Mouse (Mus musculus) intestine, embryonic 14.5 days (tissue): ENCODE results near the gene Tex48. TPM values are rescaled to one million over a fixed set of nuclear protein-coding genes. Genes with fewer than 3 reads are reported as not detected.

ENCODE experiments used
- ATAC-seq: fragments of 200-750 bp; cut with Nextera tagmentation; replicated peaks from 2 replicates; pipeline ENCODE4 v1.8.0; 2017; ENCODE audit warnings: low read depth, moderate number of reproducible peaks, moderate TSS enrichment, moderate library complexity; ENCODE audit not compliant: low FRiP score, low TSS enrichment
- DNase-seq: peaks from one replicate; pipeline ENCODE4 v3.0.0-alpha.2; 2018; ENCODE audit warnings: low spot score
- H3K27ac ChIP-seq: fragments of 300-500 bp; sonication (generic); 2 replicates; pipeline ENCODE4 v1.5.1; 2014; ENCODE audit warnings: low read depth, mild to moderate bottlenecking, control low read depth
- H3K27me3 ChIP-seq: fragments of 300-500 bp; sonication (generic); replicated peaks from 2 replicates; pipeline ENCODE4 v1.6.1; 2014; ENCODE audit warnings: low read length, control low read depth; ENCODE audit not compliant: control insufficient read depth, insufficient read depth
- H3K36me3 ChIP-seq: fragments of 300-500 bp; sonication (generic); 2 replicates; pipeline ENCODE4 v1.6.1; 2014; ENCODE audit warnings: low read length, control low read depth; ENCODE audit not compliant: control insufficient read depth, insufficient read depth
- H3K4me1 ChIP-seq: fragments of 300-500 bp; sonication (generic); replicated peaks from 2 replicates; pipeline ENCODE4 v1.6.1; 2014; ENCODE audit warnings: low read length, control low read depth, mixed read lengths; ENCODE audit not compliant: control insufficient read depth, insufficient read depth
- H3K4me2 ChIP-seq: fragments of 300-500 bp; sonication (generic); 2 replicates; pipeline ENCODE4 v1.6.1; 2014; ENCODE audit warnings: low read length
- H3K4me3 ChIP-seq: fragments of 300-500 bp; sonication (generic); 2 replicates; pipeline ENCODE4 v1.5.1; 2014; ENCODE audit warnings: low read depth, low read length, control low read depth, mixed read lengths
- H3K9ac ChIP-seq: fragments of 300-500 bp; sonication (generic); 2 replicates; pipeline ENCODE4 v1.6.1; 2014; ENCODE audit warnings: mild to moderate bottlenecking, low read length
- H3K9me3 ChIP-seq: fragments of 300-500 bp; sonication (generic); 2 replicates; pipeline ENCODE4 v1.6.1; 2016; ENCODE audit warnings: low read length, control low read depth; ENCODE audit not compliant: control insufficient read depth
- WGBS: fragments of 180-500 bp; shearing (Covaris S2); extraction: QIAGEN DNeasy Blood & Tissue Kit; methylation state at CpG from one replicate; pipeline ENCODE4 v1.1.7; 2014; 5-methylcytosine and 5-hydroxymethylcytosine counted together
- polyA plus RNA-seq: library from polyadenylated mRNA; unstranded; fragments of >200 nt; fragmentation: Nextera tagmentation; extraction: Ambion mirVana; gene quantifications from 2 replicates; pipeline ENCODE4 v1.2.1, GENCODE M21; 2014

The Tex48 gene
- polyA plus RNA-seq, 1 experiment from 2014 or later, result not detected

DNA sequence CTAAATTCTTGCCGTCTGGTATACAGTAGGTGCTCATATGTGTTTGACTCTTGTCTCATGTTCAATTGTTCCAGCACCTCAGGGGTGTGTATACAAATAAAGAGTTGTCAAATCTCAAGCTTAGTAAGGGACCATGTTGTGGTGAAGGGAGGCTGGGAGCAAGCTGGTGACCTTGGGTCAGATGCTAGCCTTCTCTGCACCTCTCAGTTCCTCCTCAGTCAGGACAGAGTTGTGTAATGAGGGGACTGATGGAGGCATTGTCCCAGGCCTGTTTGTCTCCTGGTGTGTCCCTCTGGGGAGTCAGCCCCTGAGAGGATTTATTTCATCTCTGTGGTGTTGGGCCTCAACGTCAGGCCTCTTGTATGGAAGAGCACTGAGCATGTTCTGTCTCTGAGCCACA is 36.0 kb downstream of the Tex48 start:
- no peaks in the 10 kb centered on the region for H3K9me3 ChIP-seq
- H3K9ac ChIP-seq, result no peak overlapping the region
- H3K27ac ChIP-seq, result no peak overlapping the region
- H3K27me3 ChIP-seq, result no peaks in the 10 kb centered on the region
- WGBS, result 85% methylated on average over 2 of the region's 2 CpGs
- no peak overlapping the region for H3K4me2 ChIP-seq
- no peak for DNase-seq
- H3K4me1 ChIP-seq, result no peaks in the 10 kb centered on the region
- 0 out of 2 replicates have a peak, but pooled peaks cover 3% of the 10 kb centered on the region for H3K36me3 ChIP-seq
- no peak overlapping the region for H3K4me3 ChIP-seq
- no peak for ATAC-seq

- Histone ChIP-seq H3K4me1 (no peaks in the 10 kb centered on the region), H3K9ac (no peak overlapping the region), H3K27me3 (no peaks in the 10 kb centered on the region), H3K4me3 (no peak overlapping the region), H3K9me3 (no peaks in the 10 kb centered on the region), H3K27ac (no peak overlapping the region), H3K36me3 (0 out of 2 replicates have a peak, but pooled peaks cover 4% of the 10 kb centered on the region), H3K4me2 (no peak overlapping the region)
- WGBS, result 92% methylated on average over 10 of the region's 10 CpGs
- ATAC-seq (no peak), DNase-seq (no peak)
Observed at GRCm38 (mm10) chr4:63585216-63585615, 37.0 kb downstream of the Tex48 start.

- no peak overlapping the region for H3K9ac ChIP-seq
Observed at GRCm38 (mm10) chr4:63582580-63582979, 39.6 kb downstream of the Tex48 start.

DNA sequence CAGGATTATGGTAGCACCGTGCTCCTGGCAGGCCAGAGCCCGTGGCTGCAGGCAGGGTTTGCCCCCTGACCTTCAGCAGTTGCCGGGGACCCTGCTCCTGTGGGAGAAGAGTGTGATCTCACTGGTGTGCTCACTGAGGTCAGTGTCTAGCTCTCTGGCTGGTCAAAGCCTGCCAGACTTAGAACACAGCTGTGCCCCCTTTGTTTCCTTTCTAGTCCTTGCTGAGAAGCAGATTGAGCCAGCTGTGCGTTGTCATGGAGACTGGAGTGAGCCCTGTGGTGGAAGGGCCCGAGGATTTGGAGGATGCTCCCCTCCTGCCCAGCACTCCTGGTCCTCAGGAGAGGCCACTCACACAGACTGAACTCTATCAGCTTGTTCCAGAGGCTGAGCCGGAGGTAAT is 42.1 kb downstream of the Tex48 start:
- no peak overlapping the region for H3K27ac ChIP-seq
- no peaks in the 10 kb centered on the region for H3K27me3 ChIP-seq
- DNase-seq (no peak), ATAC-seq (no peak)
- H3K9ac ChIP-seq, result no peak overlapping the region
- no peaks in the 10 kb centered on the region for H3K4me1 ChIP-seq
- no peak overlapping the region for H3K4me2 ChIP-seq
- peaks cover 4% of the 10 kb centered on the region; the same call in 1 of the 2 replicates for H3K9me3 ChIP-seq
- no peak overlapping the region for H3K4me3 ChIP-seq
- 0 out of 2 replicates have a peak, but pooled peaks cover 10% of the 10 kb centered on the region for H3K36me3 ChIP-seq
- 57% methylated on average over 6 of the region's 6 CpGs for WGBS

More at GRCm38 (mm10) chr4:63582580-63582979, 39.6 kb downstream of the Tex48 start:
- Histone ChIP-seq H3K9me3 (peaks cover 1% of the 10 kb centered on the region; the same call in 1 of the 2 replicates), H3K4me1 (no peaks in the 10 kb centered on the region), H3K27me3 (no peaks in the 10 kb centered on the region), H3K4me2 (no peak overlapping the region), H3K36me3 (0 out of 2 replicates have a peak, but pooled peaks cover 10% of the 10 kb centered on the region), H3K27ac (no peak overlapping the region), H3K4me3 (no peak overlapping the region)
- ATAC-seq, result no peak
- DNase-seq, result no peak
- 65% methylated on average over 5 of the region's 5 CpGs for WGBS

DNA sequence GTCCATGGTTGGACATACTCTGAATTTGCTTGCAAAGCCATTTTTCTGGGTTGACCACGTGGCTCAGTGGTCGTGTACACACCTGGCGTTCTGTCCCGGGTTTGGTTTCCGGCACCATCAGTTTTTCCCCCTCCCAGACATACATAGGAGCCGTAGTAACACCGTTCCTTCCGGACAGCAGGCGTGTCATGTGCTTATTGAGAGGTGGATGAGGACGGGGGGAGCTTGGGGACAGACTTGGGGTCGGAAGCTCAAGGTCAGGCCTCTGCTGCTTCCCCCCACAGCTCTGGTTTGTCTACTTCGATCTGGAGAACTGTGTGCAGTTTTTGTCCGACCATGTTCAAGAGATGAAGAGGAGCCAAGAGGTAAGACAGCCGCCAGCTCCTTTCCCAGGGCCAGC is 42.6 kb downstream of the Tex48 start:
- H3K27me3 ChIP-seq, result no peaks in the 10 kb centered on the region
- H3K4me1 ChIP-seq, result no peaks in the 10 kb centered on the region
- H3K4me2 ChIP-seq, result no peak overlapping the region
- H3K36me3 ChIP-seq, result 0 out of 2 replicates have a peak, but pooled peaks cover 10% of the 10 kb centered on the region
- ATAC-seq (no peak), DNase-seq (no peak)
- peaks cover 4% of the 10 kb centered on the region; the same call in 1 of the 2 replicates for H3K9me3 ChIP-seq
- H3K9ac ChIP-seq, result no peak overlapping the region
- WGBS, result 86% methylated on average over 14 of the region's 14 CpGs
- no peak overlapping the region for H3K4me3 ChIP-seq
- H3K27ac ChIP-seq, result no peak overlapping the region

DNA sequence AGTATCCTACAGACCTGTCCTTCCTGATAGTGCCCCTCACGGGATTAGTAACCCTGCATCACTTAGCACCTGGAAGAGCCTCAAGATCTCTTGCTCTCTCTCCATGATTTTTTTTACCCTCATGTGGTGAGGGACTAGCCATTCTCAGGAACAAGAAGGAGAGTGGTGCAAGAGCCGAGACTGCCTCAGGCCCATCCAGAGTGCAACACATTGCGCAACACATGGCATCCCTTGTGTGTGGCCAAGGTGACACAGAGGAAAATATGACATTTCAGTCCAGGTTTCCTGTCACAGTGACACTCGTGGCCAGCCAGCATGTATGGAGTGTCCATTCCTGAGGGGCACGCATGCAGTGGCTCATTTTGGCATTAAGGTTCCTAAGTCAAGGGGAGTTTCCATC is 49.6 kb downstream of the Tex48 start:
- ATAC-seq, result no peak
- H3K4me2 ChIP-seq, result no peak overlapping the region
- no peaks in the 10 kb centered on the region for H3K4me1 ChIP-seq
- H3K9me3 ChIP-seq, result peaks cover 3% of the 10 kb centered on the region; the same call in 1 of the 2 replicates
- 0 out of 2 replicates have a peak, but pooled peaks cover 7% of the 10 kb centered on the region for H3K36me3 ChIP-seq
- 90% methylated on average over 5 of the region's 5 CpGs for WGBS
- no peaks in the 10 kb centered on the region for H3K27me3 ChIP-seq
- no peak overlapping the region for H3K4me3 ChIP-seq
- no peak for DNase-seq
- no peak overlapping the region for H3K9ac ChIP-seq
- no peak overlapping the region for H3K27ac ChIP-seq

DNA sequence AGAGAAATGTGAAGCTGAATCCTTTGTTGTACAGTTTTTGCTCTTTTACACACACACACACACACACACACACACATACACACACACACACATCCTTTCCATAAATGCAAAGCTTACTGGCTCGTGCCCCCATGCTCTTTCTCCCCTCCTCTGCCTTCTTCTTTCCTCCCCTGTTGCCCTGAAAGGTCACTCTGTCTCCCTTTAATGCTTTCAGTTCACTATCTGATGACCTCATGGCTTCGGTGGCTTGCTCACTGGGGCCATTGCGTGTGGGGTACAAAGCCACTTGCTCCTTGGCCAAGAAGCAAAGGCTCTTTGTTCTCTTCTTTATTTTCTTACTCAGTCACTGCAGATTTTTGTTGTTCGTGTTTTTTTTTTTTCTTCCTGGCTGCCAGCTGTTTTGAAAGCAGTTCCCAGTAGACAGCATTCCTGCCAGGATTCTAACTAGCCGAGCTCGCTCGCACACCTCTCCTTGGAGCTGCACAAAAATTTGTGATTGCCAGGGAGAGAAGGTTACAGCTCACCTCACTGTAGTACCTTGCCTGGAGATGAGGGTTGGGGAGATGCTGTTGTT is 51.9 kb downstream of the Tex48 start:
- DNase-seq (no peak), ATAC-seq (no peak)
- H3K27ac ChIP-seq, result no peak overlapping the region
- H3K4me3 ChIP-seq, result no peak overlapping the region
- peaks cover 14% of the 10 kb centered on the region; the same call in 1 of the 2 replicates for H3K36me3 ChIP-seq
- H3K9me3 ChIP-seq, result no peaks in the 10 kb centered on the region
- H3K4me1 ChIP-seq, result no peaks in the 10 kb centered on the region
- H3K4me2 ChIP-seq, result no peak overlapping the region
- WGBS, result 46% methylated on average over 7 of the region's 7 CpGs
- no peak overlapping the region for H3K9ac ChIP-seq
- no peaks in the 10 kb centered on the region for H3K27me3 ChIP-seq

- Histone ChIP-seq H3K4me2 (no peak overlapping the region), H3K4me1 (no peaks in the 10 kb centered on the region), H3K36me3 (peaks cover 18% of the 10 kb centered on the region; the same call in 1 of the 2 replicates), H3K9me3 (no peaks in the 10 kb centered on the region), H3K9ac (no peak overlapping the region), H3K27me3 (no peaks in the 10 kb centered on the region), H3K4me3 (no peak overlapping the region), H3K27ac (no peak overlapping the region)
- ATAC-seq (no peak), DNase-seq (no peak)
- 76% methylated on average over 8 of the region's 8 CpGs for WGBS
Observed at GRCm38 (mm10) chr4:63569322-63569721, 52.9 kb downstream of the Tex48 start.
